ENCODE assay signal across 11 mouse cellular contexts in genomic region chr6:95651391-95651876, GRCm38 (mm10).
DNase-seq lines count a peak whose midpoint lies in the region; ATAC-seq and TF ChIP-seq lines count a peak whose summit lies in the region.
"Had no signal": no experiment of that assay in that cellular context is flagged by ENCODE, and none has a peak within 500 bp of the region (broad histone marks: within the 10 kb centered on the region; RNA-seq: fewer than 3 reads in every experiment).

No protein-coding gene starts in this region.

- TF ChIP-seq EP300 in heart, adult 2 months (IDR thresholded peaks at IDR 0.05; ENCODE audit: insufficient read depth, low read depth, low read length) = no peak

- no peaks in the 10 kb centered on the region for H3K36me3 ChIP-seq in heart, adult 2 months (ENCODE audit: control insufficient read depth, insufficient read depth, low read length)
- no peaks in the 10 kb centered on the region for H3K36me3 ChIP-seq in hindbrain, embryonic 11.5 days (ENCODE audit: control insufficient read depth, insufficient read depth, low read length)
- no peaks in the 10 kb centered on the region for H3K36me3 ChIP-seq in midbrain, postnatal 0 days (ENCODE audit: insufficient read depth, low read length)

- peak; percentile 56 for ATAC-seq in hindbrain, embryonic 11.5 days (ENCODE audit: low FRiP score)
- no peak for ATAC-seq in midbrain, postnatal 0 days (ENCODE audit: low FRiP score)

- TF ChIP-seq POLR2A in heart, adult 2 months (IDR thresholded peaks at IDR 0.05; ENCODE audit: insufficient read depth, low read depth, low read length) = no peak

- no peak overlapping the region for H3K4me3 ChIP-seq in heart, adult 2 months
- no peak overlapping the region for H3K4me3 ChIP-seq in hindbrain, embryonic 11.5 days (ENCODE audit: low read depth, low read length)
- H3K4me3 ChIP-seq in midbrain, postnatal 0 days (ENCODE audit: low read depth, low read length) = no peak overlapping the region
- H3K4me3 ChIP-seq: erythroblast, embryonic 14.5 days; limb, embryonic 13.5 days had no signal

- no peaks in the 10 kb centered on the region for H3K79me2 ChIP-seq in heart, adult 2 months (replicated peaks; ENCODE audit: control insufficient read depth, insufficient read depth, low read length)

- intact Hi-C loops in heart, adult 2 months (cut with DNase I) = no loop called here
- intact Hi-C loops in left cerebral cortex, postnatal 4 days (cut with DNase I) = no loop called here

- no peaks in the 10 kb centered on the region for H3K4me1 ChIP-seq in heart, adult 2 months (ENCODE audit: control insufficient read depth, insufficient read depth, low read length)
- 0 out of 2 replicates have a peak, but pooled peaks cover 2% of the 10 kb centered on the region for H3K4me1 ChIP-seq in hindbrain, embryonic 11.5 days (replicated peaks; ENCODE audit: control insufficient read depth, insufficient read depth, low read length)
- H3K4me1 ChIP-seq in midbrain, postnatal 0 days (ENCODE audit: insufficient read depth, low read length) = 0 out of 2 replicates have a peak, but pooled peaks cover 4% of the 10 kb centered on the region

- DNase-seq in heart, adult 11 months = peak; percentile 57
- no peak for DNase-seq in heart, adult 2 months
- peak; percentile 21 to 46 for DNase-seq in adrenal gland, postnatal 36 days
- DNase-seq in hindbrain, embryonic 11.5 days (ENCODE audit: low spot score) = peak; percentile 46
- DNase-seq in midbrain, postnatal 0 days (ENCODE audit: low spot score) = peak; percentile 59
- no peak for DNase-seq in left cerebral cortex, postnatal 4 days
- no peak for DNase-seq in gastrocnemius, postnatal 10 days
- no peak for DNase-seq in frontal cortex, postnatal 25 days (ENCODE audit: low spot score in 2 of 2)
- DNase-seq: heart, postnatal 4 days had no signal

- 61% methylated on average over 6 of the region's 6 CpGs for WGBS in heart, adult 2 months
- 20% methylated on average over 6 of the region's 6 CpGs for whole genome bisulfite sequencing in hindbrain, embryonic 11.5 days
- 16% methylated on average over 6 of the region's 6 CpGs for whole genome bisulfite sequencing in midbrain, postnatal 0 days

- H3K4me2 ChIP-seq in hindbrain, embryonic 11.5 days (replicated peaks; ENCODE audit: low read depth, low read length) = no peak overlapping the region
- no peak overlapping the region for H3K4me2 ChIP-seq in midbrain, postnatal 0 days (ENCODE audit: low read depth, low read length, poor library complexity, severe bottlenecking)
- H3K4me2 ChIP-seq: limb, embryonic 13.5 days had no signal

- H3K27me3 ChIP-seq in heart, adult 2 months (ENCODE audit: control insufficient read depth, insufficient read depth, low read length) = no peaks in the 10 kb centered on the region
- H3K27me3 ChIP-seq in hindbrain, embryonic 11.5 days (ENCODE audit: control insufficient read depth, insufficient read depth, low read length) = no peaks in the 10 kb centered on the region
- H3K27me3 ChIP-seq in midbrain, postnatal 0 days (ENCODE audit: insufficient read depth, low read length) = no peaks in the 10 kb centered on the region
- H3K27me3 ChIP-seq: limb, embryonic 13.5 days had no signal

- H3K9me3 ChIP-seq in hindbrain, embryonic 11.5 days (ENCODE audit: control insufficient read depth, low read length) = no peaks in the 10 kb centered on the region
- H3K9me3 ChIP-seq in midbrain, postnatal 0 days (ENCODE audit: low read length) = no peaks in the 10 kb centered on the region
- H3K9me3 ChIP-seq: limb, embryonic 13.5 days had no signal

- H3K27ac ChIP-seq in heart, adult 2 months = no peak overlapping the region
- no peak overlapping the region for H3K27ac ChIP-seq in hindbrain, embryonic 11.5 days (ENCODE audit: low read depth, low read length)
- no peak overlapping the region for H3K27ac ChIP-seq in midbrain, postnatal 0 days (ENCODE audit: low read depth, low read length)
- H3K27ac ChIP-seq: limb, embryonic 13.5 days had no signal

- H3K9ac ChIP-seq in heart, adult 2 months (ENCODE audit: low read depth, low read length) = no peak overlapping the region
- peak overlapping the region; percentile 38; the same call in 1 of the 2 replicates for H3K9ac ChIP-seq in hindbrain, embryonic 11.5 days (ENCODE audit: low read depth, low read length)
- H3K9ac ChIP-seq in midbrain, postnatal 0 days (replicated peaks; ENCODE audit: low read length, poor library complexity, severe bottlenecking) = no peak overlapping the region
- H3K9ac ChIP-seq: limb, embryonic 13.5 days had no signal

- TF ChIP-seq CTCF in heart, adult 2 months (IDR thresholded peaks at IDR 0.05) = no peak
- TF ChIP-seq CTCF in midbrain, postnatal 0 days (IDR thresholded peaks at IDR 0.05) = no peak

Comparison
In these comparisons a context has a peak if more than half of its experiments do, and no peak if none do; other contexts are left out.
1. DNase-seq: peak in heart, adult 11 months (single experiment), adrenal gland, postnatal 36 days (2 of 2), hindbrain, embryonic 11.5 days (single experiment) and midbrain, postnatal 0 days (single experiment); none in heart, adult 2 months (0 of 2), left cerebral cortex, postnatal 4 days (single experiment), gastrocnemius, postnatal 10 days (single experiment) and frontal cortex, postnatal 25 days (0 of 2).